Mouse (Mus musculus) limb, embryonic 15.5 days (tissue): ENCODE results near the gene Gm20388. TPM values are rescaled to one million over a fixed set of nuclear protein-coding genes. Genes with fewer than 3 reads are reported as not detected.

ENCODE experiments used
- ATAC-seq: fragments of 200-750 bp; cut with Nextera tagmentation; 2 replicates; pipeline ENCODE4 v1.8.0; 2017; ENCODE audit warnings: low read depth, moderate TSS enrichment; ENCODE audit not compliant: insufficient number of reproducible peaks, low FRiP score, low TSS enrichment
- H3K27ac ChIP-seq: fragments of 300-500 bp; sonication (generic); 2 replicates; pipeline ENCODE4 v1.5.1; 2015; ENCODE audit warnings: moderate library complexity, mild to moderate bottlenecking, inconsistent platforms
- H3K27me3 ChIP-seq: fragments of 300-500 bp; sonication (generic); 2 replicates; pipeline ENCODE4 v1.6.1; 2015; ENCODE audit warnings: inconsistent platforms
- H3K36me3 ChIP-seq: fragments of 300-500 bp; sonication (generic); 2 replicates; pipeline ENCODE4 v1.6.1; 2015; ENCODE audit warnings: inconsistent platforms
- H3K4me1 ChIP-seq: fragments of 300-500 bp; sonication (generic); 2 replicates; pipeline ENCODE4 v1.6.1; 2015; ENCODE audit warnings: inconsistent platforms
- H3K4me2 ChIP-seq: fragments of 300-500 bp; sonication (generic); 2 replicates; pipeline ENCODE4 v1.6.1; 2015; ENCODE audit warnings: mild to moderate bottlenecking, inconsistent platforms
- H3K4me3 ChIP-seq: fragments of 300-500 bp; sonication (generic); 2 replicates; pipeline ENCODE4 v1.5.1; 2015; ENCODE audit warnings: mild to moderate bottlenecking, inconsistent platforms
- H3K9ac ChIP-seq: fragments of 300-500 bp; sonication (generic); 2 replicates; pipeline ENCODE4 v1.6.1; 2015; ENCODE audit warnings: inconsistent platforms
- H3K9me3 ChIP-seq: fragments of 300-500 bp; sonication (generic); 2 replicates; pipeline ENCODE4 v1.6.1; 2016; ENCODE audit warnings: inconsistent platforms
- WGBS: fragments of 180-500 bp; shearing (Covaris S2); methylation state at CpG from one replicate; pipeline ENCODE4 v1.1.7; 2015; 5-methylcytosine and 5-hydroxymethylcytosine counted together
- polyA plus RNA-seq: library from polyadenylated mRNA; unstranded; fragments of >200 nt; fragmentation: Nextera tagmentation; extraction: Ambion mirVana; gene quantifications from 2 replicates; pipeline ENCODE4 v1.2.1, GENCODE M21; 2015

The Gm20388 gene
- polyA plus RNA-seq, 1 experiment from 2014 or later, result 4.9 TPM

DNA sequence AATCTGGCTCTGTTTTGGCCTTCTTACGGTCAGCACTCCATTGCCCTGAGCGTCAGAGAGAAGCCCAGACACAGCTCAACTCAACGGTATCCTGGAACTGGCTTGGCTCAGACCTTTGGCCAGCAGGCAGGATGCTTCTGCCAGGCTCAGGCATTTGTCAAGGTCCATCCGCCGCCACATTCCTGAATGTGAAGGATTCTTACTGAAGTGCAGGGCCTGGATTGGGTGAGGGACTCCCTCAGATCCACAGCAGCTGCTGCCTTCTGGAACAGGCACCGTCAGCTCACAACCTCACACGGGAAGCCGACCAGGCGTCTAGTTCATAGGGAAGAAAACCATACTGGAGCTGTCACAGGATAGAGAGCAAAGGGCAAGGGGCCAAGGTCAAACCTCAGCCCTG, 1436.2 kb downstream of the Gm20388 start:
- 43% methylated on average over 9 of the region's 9 CpGs for WGBS
- Histone ChIP-seq H3K4me1 (peaks cover 14% of the 10 kb centered on the region), H3K27ac (no peak overlapping the region), H3K9ac (no peak overlapping the region), H3K36me3 (no peaks in the 10 kb centered on the region), H3K4me3 (no peak overlapping the region), H3K27me3 (peaks cover 16% of the 10 kb centered on the region; the same call in 1 of the 2 replicates), H3K4me2 (no peak overlapping the region), H3K9me3 (no peaks in the 10 kb centered on the region)
- no peak for ATAC-seq

DNA sequence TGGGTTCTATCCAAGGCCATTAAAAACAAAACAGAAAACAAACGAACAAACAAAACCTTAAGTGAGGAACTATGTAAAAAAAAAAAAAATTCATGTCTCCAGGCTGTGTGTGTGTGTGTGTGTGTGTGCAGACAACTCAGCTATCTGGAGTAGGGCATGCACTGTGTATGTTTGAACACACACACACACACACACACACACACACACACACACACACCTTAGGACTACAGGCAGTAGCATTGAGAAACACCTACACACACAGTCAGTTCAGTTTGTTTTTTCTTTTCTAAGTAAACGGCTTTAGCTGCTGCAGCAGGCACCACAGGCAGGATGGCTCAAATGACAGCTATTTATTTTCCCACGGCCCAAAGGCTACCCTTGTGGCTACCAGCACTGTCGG, 1438.4 kb downstream of the Gm20388 start:
- H3K9ac ChIP-seq, result no peak overlapping the region
- no peak overlapping the region for H3K4me2 ChIP-seq
- H3K9me3 ChIP-seq, result no peaks in the 10 kb centered on the region
- no peak for ATAC-seq
- H3K27me3 ChIP-seq, result peaks cover 23% of the 10 kb centered on the region; the same call in 1 of the 2 replicates
- H3K4me3 ChIP-seq, result no peak overlapping the region
- no peak overlapping the region for H3K27ac ChIP-seq
- H3K4me1 ChIP-seq, result 0 out of 2 replicates have a peak, but pooled peaks cover 4% of the 10 kb centered on the region
- WGBS, result 31% methylated on average over 4 of the region's 4 CpGs
- H3K36me3 ChIP-seq, result no peaks in the 10 kb centered on the region

DNA sequence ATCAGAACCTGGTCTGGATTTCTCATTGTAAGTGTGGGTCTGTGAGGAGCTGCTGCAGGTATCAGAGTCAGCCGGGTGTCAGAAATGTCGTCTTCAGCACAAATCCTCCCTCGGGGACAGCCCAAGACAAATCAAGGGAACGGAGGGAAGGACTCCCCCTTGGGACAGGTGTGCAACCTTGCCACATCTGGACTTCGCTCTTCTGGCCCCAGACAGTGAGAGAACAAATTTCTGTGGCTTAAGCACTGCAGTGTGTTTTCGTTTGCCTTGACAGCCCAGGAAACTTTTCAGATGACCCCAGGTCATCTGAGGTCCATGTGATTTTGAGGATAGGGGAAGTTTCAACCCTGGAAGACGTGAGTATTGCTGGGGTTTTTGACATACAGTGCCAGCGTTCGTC, 1440.2 kb downstream of the Gm20388 start:
- 62% methylated on average over 9 of the region's 9 CpGs for WGBS
- no peak overlapping the region for H3K9ac ChIP-seq
- no peaks in the 10 kb centered on the region for H3K9me3 ChIP-seq
- no peaks in the 10 kb centered on the region for H3K36me3 ChIP-seq
- no peak overlapping the region for H3K4me3 ChIP-seq
- no peak overlapping the region for H3K4me2 ChIP-seq
- H3K27me3 ChIP-seq, result peaks cover 28% of the 10 kb centered on the region; the same call in 1 of the 2 replicates
- 0 out of 2 replicates have a peak, but pooled peaks cover 4% of the 10 kb centered on the region for H3K4me1 ChIP-seq
- ATAC-seq, result no peak
- H3K27ac ChIP-seq, result no peak overlapping the region

DNA sequence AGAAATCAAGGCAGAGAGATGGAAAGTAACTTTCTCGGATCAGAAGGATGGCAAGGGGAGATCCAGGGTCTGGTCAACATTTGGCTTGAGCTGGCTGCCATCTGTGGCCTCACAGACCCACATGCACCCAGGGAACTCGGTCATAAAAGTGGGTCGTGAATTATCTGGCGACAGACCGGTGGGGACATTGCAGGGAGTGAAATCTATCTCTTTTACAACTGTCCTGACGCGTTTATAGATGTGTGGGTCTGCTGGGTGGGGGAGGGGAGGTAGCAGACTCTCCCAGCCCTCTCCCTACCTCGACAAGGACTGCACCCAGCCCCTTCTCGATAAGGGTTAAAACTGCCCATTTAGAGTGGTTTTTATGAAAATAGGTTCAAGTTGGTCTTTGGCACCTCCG, 1444.2 kb downstream of the Gm20388 start:
- H3K27ac ChIP-seq, result no peak overlapping the region
- H3K27me3 ChIP-seq, result peaks cover 41% of the 10 kb centered on the region
- ATAC-seq, result no peak
- no peaks in the 10 kb centered on the region for H3K9me3 ChIP-seq
- WGBS, result 25% methylated on average over 10 of the region's 10 CpGs
- no peaks in the 10 kb centered on the region for H3K36me3 ChIP-seq
- no peak overlapping the region for H3K4me2 ChIP-seq
- no peak overlapping the region for H3K9ac ChIP-seq
- H3K4me1 ChIP-seq, result peaks cover 9% of the 10 kb centered on the region
- no peak overlapping the region for H3K4me3 ChIP-seq

DNA sequence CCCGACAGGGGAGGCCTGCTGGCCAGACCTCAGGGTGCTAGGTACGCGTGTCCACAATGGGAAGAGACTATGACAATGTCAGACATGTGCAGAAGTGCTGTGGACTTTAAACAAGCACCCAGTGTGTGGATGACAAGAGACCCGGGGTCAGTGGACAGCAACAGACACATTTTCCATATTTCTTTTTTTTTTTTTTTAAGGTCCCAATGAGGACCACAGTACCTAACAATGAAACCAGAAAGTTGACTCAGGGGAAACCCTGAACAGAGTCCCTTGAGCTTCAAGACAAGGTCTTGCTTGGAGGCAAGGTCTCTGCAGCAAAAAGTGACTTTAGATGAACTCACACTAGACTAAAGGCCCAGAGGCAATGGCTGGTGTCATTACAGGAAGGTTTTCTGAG, 1446.8 kb downstream of the Gm20388 start:
- no peak overlapping the region for H3K4me2 ChIP-seq
- H3K9me3 ChIP-seq, result no peaks in the 10 kb centered on the region
- peaks cover 13% of the 10 kb centered on the region for H3K4me1 ChIP-seq
- H3K9ac ChIP-seq, result no peak overlapping the region
- 87% methylated on average over 4 of the region's 4 CpGs for WGBS
- H3K4me3 ChIP-seq, result no peak overlapping the region
- no peaks in the 10 kb centered on the region for H3K36me3 ChIP-seq
- no peak overlapping the region for H3K27ac ChIP-seq
- no peak for ATAC-seq
- peaks cover 59% of the 10 kb centered on the region for H3K27me3 ChIP-seq

DNA sequence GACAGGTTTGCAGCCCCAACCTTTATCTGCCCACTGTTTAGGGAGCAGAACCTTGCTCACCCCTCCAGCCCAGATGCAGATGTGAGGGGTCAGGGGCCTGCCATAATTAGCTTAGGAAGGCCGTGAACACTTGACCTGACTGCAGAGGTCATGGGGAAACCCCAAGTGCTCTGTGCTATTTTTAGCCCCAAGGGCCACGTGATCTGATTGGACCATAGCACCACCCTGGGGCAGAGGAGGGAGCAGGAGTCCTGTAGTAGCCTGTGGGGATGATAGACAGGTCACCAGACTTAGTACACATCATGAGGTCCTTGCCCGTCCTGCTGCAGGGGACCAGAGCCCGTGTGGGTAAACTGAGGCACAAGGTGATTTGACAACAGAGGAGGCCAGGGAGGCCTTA, 1448.0 kb downstream of the Gm20388 start:
- no peak overlapping the region for H3K4me3 ChIP-seq

DNA sequence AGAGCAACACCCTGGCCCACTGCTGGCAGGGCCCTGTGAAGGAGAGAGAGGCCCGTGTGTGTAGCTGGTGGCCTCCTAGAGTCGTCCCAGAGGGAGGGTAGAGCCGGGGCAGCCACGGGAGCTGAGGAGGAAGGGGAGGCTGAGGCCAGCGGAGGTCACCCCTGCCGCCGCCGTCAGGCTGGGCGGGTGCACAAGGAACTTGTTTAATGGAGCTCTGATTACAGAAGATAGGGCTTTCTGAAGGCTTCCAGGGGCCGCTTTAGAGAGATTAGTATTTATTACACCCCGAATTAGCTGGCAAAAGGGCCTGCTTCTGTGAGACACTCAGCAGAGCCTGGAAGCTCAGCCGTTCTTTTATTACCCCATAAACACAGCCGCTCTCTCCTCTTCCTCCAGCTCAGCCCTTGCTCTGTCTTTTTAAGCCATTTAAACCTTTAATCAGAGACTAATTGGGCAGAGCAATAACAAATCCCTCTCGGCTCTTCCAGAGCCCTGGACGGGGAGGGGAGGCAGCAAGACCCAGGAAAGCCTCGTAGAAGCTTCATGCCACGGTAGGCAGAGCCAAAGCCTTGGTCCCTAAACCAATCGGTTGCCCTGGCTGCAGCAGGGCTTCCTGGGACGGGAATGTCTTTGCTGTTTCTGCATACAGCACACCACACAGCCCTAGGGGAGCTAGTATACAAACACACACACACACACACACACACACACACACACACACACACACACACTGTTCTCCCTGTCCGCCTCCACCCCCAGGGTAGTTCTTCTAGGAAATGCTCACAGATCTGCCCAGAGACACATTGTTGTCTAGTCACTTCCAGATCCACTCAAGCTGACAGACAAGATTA, 1448.7 kb downstream of the Gm20388 start:
- no peak for ATAC-seq
- no peak overlapping the region for H3K27ac ChIP-seq

More for the DNA sequence above, 1448.0 kb downstream of the Gm20388 start:
- no peak for ATAC-seq
- no peak overlapping the region for H3K27ac ChIP-seq
- no peaks in the 10 kb centered on the region for H3K36me3 ChIP-seq
- no peaks in the 10 kb centered on the region for H3K9me3 ChIP-seq
- WGBS, result 53% methylated on average over 4 of the region's 4 CpGs
- no peak overlapping the region for H3K9ac ChIP-seq
- peaks cover 57% of the 10 kb centered on the region for H3K27me3 ChIP-seq
- no peak overlapping the region for H3K4me2 ChIP-seq
- peaks cover 13% of the 10 kb centered on the region for H3K4me1 ChIP-seq

DNA sequence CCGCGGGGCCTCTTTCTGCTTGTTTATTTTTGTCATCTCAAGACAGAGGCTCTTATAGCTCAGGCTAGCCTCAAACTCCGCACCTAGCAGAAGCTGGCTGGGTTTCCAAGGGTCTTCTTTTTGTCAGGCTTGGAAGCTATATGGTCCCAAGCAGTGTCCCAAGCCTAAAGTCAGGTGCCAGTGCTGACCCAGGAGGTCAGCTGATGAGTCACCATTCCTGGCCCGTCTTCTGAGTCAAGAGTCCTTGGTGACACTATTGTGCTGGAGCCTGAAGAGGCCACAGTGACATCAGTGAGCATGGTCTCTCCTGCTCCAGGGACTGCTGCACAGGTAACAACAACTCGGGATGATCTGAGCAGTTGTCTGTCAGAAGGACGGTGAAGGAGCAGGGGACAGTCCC, 1449.4 kb downstream of the Gm20388 start:
- no peak for ATAC-seq
- WGBS, result 42% methylated on average over 6 of the region's 6 CpGs
- Histone ChIP-seq H3K4me1 (peaks cover 13% of the 10 kb centered on the region), H3K9ac (no peak overlapping the region), H3K27me3 (peaks cover 63% of the 10 kb centered on the region), H3K9me3 (no peaks in the 10 kb centered on the region), H3K36me3 (no peaks in the 10 kb centered on the region), H3K27ac (no peak overlapping the region), H3K4me3 (no peak overlapping the region), H3K4me2 (no peak overlapping the region)

More for the DNA sequence above, 1448.7 kb downstream of the Gm20388 start:
- Histone ChIP-seq H3K9ac (no peak overlapping the region), H3K36me3 (no peaks in the 10 kb centered on the region), H3K9me3 (no peaks in the 10 kb centered on the region), H3K4me3 (no peak overlapping the region), H3K4me1 (peaks cover 13% of the 10 kb centered on the region), H3K4me2 (no peak overlapping the region), H3K27me3 (peaks cover 62% of the 10 kb centered on the region)
- 11% methylated on average over 20 of the region's 20 CpGs for WGBS

DNA sequence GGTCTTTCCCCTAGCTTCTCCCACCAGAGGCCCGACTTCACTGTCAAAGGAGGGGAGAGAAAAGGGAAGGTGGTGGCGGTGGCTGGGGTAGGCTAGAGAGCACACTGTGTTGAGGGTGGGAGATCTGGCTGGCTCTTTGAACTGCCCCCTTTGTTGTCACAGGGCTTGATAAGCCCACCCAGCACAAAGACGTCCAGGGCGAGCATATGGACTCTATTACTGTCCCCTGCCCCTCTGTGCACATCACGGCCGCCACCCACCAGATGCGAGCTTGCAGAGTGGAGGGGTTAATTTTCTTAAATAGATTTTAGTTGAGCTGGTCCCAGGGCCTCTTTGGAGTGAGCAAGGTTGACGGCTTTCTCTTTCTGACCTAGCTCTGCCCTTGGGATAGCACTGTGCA, 1450.5 kb downstream of the Gm20388 start:
- no peaks in the 10 kb centered on the region for H3K9me3 ChIP-seq
- H3K27ac ChIP-seq, result no peak overlapping the region
- ATAC-seq, result no peak
- H3K36me3 ChIP-seq, result no peaks in the 10 kb centered on the region
- WGBS, result 48% methylated on average over 8 of the region's 8 CpGs
- peaks cover 14% of the 10 kb centered on the region for H3K4me1 ChIP-seq
- H3K27me3 ChIP-seq, result peaks cover 59% of the 10 kb centered on the region
- no peak overlapping the region for H3K4me2 ChIP-seq
- no peak overlapping the region for H3K9ac ChIP-seq
- no peak overlapping the region for H3K4me3 ChIP-seq

DNA sequence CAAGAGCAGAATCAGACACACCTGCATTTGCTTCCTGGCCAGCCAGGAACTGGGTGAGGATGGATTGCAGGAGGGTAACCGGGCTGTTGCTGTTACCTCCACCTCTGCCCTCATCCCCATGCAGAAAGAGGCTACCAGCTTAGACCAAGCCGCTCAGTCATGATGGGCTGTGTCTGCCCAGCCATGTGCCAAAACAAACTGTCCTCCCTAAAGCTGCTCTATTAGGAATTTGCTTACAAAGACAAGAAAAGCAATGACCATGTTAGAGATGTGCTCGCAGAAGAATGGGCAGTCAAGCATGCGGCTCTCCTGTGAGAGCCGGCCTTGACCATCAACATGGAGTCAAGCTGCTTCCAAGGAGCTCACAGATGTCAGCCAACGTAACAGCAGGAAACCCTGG, 1454.0 kb downstream of the Gm20388 start:
- WGBS, result 90% methylated on average over 6 of the region's 6 CpGs
- no peak overlapping the region for H3K27ac ChIP-seq
- no peak for ATAC-seq

DNA sequence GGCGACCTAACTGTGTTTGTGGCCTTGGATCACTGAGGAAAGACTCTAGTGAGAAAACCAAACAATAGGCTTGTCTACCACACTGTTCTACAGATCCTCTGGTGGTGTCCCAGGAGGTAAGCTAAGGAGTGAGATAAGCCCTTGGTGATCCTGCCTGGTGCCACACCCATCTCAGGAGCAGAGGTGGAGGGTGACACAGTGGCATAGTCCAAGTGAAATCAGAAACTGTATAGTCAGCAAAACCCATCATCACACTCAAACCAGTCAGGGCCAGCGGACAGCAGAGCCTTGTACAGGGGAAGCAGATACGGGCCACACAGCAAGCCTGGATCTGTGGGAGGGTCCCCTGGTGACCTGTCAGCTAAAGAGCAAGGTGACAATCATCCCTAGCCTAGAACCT, 1454.5 kb downstream of the Gm20388 start:
- H3K27ac ChIP-seq, result no peak overlapping the region
- WGBS, result 83% methylated on average over 3 of the region's 3 CpGs
- H3K4me1 ChIP-seq, result peaks cover 35% of the 10 kb centered on the region
- H3K4me2 ChIP-seq, result no peak overlapping the region
- H3K36me3 ChIP-seq, result no peaks in the 10 kb centered on the region
- no peaks in the 10 kb centered on the region for H3K9me3 ChIP-seq
- no peak overlapping the region for H3K9ac ChIP-seq
- ATAC-seq, result no peak
- no peak overlapping the region for H3K4me3 ChIP-seq
- peaks cover 47% of the 10 kb centered on the region for H3K27me3 ChIP-seq

More for the DNA sequence above, 1454.0 kb downstream of the Gm20388 start:
- peaks cover 32% of the 10 kb centered on the region for H3K4me1 ChIP-seq
- no peaks in the 10 kb centered on the region for H3K36me3 ChIP-seq
- H3K9ac ChIP-seq, result no peak overlapping the region
- H3K4me2 ChIP-seq, result no peak overlapping the region
- peaks cover 45% of the 10 kb centered on the region for H3K27me3 ChIP-seq
- H3K4me3 ChIP-seq, result no peak overlapping the region
- H3K9me3 ChIP-seq, result no peaks in the 10 kb centered on the region

DNA sequence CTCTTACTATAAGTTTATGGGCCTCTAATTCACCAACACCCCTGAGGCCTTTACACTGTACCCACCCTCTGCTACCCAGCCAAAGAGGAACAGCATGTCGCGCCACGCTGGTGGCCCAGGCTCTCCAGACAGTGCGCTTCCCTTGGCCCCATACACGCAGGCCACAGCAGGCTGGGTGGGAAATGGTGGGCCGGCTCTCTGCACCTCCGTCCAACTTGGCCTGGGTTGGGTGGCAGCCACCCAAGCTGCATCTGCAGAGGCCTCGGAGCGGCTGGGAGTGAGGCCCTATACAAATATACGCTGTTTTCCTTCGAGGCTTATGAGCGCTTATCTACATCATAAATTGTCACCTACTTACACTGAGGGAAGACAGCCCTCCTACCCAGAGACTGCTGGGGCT, 1456.0 kb downstream of the Gm20388 start:
- 64% methylated on average over 12 of the region's 12 CpGs for WGBS
- Histone ChIP-seq H3K4me1 (peaks cover 36% of the 10 kb centered on the region), H3K4me2 (no peak overlapping the region), H3K9ac (no peak overlapping the region), H3K36me3 (no peaks in the 10 kb centered on the region), H3K27me3 (peaks cover 38% of the 10 kb centered on the region), H3K9me3 (no peaks in the 10 kb centered on the region), H3K4me3 (no peak overlapping the region), H3K27ac (no peak overlapping the region)
- no peak for ATAC-seq
